In genomic region chr9:69084720-69085661, GRCm38 (mm10) we compare ENCODE assay signal across 8 mouse cellular contexts.
DNase-seq lines count a peak whose midpoint lies in the region; ATAC-seq and TF ChIP-seq lines count a peak whose summit lies in the region.

No protein-coding gene starts in this region.

- peak; percentile 30; the same call in 1 of the 2 replicates for ATAC-seq in hindbrain, embryonic 15.5 days (ENCODE audit: low FRiP score, low read depth)
- peak; percentile 83 for ATAC-seq in lung, postnatal 0 days
- no peak for ATAC-seq in erythroid progenitor cell, adult 5-6 weeks (replicated peaks; ENCODE audit: low FRiP score, poor library complexity, severe bottlenecking)

- peak overlapping the region; percentile 43 for H3K27ac ChIP-seq in hindbrain, embryonic 15.5 days (replicated peaks)
- H3K27ac ChIP-seq in lung, postnatal 0 days (ENCODE audit: low read length): no peak overlapping the region

- no peak overlapping the region for H3K4me2 ChIP-seq in hindbrain, embryonic 15.5 days
- H3K4me2 ChIP-seq in lung, postnatal 0 days (replicated peaks; ENCODE audit: low read depth, low read length): no peak overlapping the region

- TF ChIP-seq EP300 in lung, postnatal 0 days (IDR thresholded peaks at IDR 0.05): no peak

- 51% methylated on average over 14 of the region's 14 CpGs for WGBS in hindbrain, embryonic 15.5 days
- 36% methylated on average over 14 of the region's 14 CpGs for WGBS in lung, postnatal 0 days

- DNase-seq in cerebellum, adult 18-20 months: peak; percentile 51 to 61
- no peak for DNase-seq in cerebellum, adult 8-10 months
- peak; percentile 82 for DNase-seq in Muller cell, postnatal 12 days (ENCODE audit: inconsistent ontology term)
- peak; percentile 38 for DNase-seq in lung, postnatal 0 days (ENCODE audit: low spot score)
- DNase-seq in thymus, postnatal 0 days (ENCODE audit: low spot score): no peak
- DNase-seq in MN1 (ENCODE audit: low spot score): no peak

- peaks cover 18% of the 10 kb centered on the region for H3K4me1 ChIP-seq in hindbrain, embryonic 15.5 days (replicated peaks)
- peaks cover 4% of the 10 kb centered on the region; the same call in 1 of the 2 replicates for H3K4me1 ChIP-seq in lung, postnatal 0 days (ENCODE audit: insufficient read depth, low read depth, low read length)

- H3K36me3 ChIP-seq in hindbrain, embryonic 15.5 days: no peaks in the 10 kb centered on the region
- H3K36me3 ChIP-seq in lung, postnatal 0 days (ENCODE audit: insufficient read depth, low read length): no peaks in the 10 kb centered on the region

- TF ChIP-seq CTCF in lung, postnatal 0 days (IDR thresholded peaks at IDR 0.05): no peak

- no peaks in the 10 kb centered on the region for H3K27me3 ChIP-seq in hindbrain, embryonic 15.5 days
- no peaks in the 10 kb centered on the region for H3K27me3 ChIP-seq in lung, postnatal 0 days (replicated peaks; ENCODE audit: insufficient read depth, low read length)

- H3K9ac ChIP-seq in hindbrain, embryonic 15.5 days: no peak overlapping the region
- no peak overlapping the region for H3K9ac ChIP-seq in lung, postnatal 0 days (replicated peaks; ENCODE audit: low read depth)

- H3K4me3 ChIP-seq in hindbrain, embryonic 15.5 days: no peak overlapping the region
- H3K4me3 ChIP-seq in lung, postnatal 0 days (ENCODE audit: low read depth, low read length): no peak overlapping the region

- H3K9me3 ChIP-seq in hindbrain, embryonic 15.5 days: no peaks in the 10 kb centered on the region
- no peaks in the 10 kb centered on the region for H3K9me3 ChIP-seq in lung, postnatal 0 days (ENCODE audit: low read length)

Comparison
In these comparisons a context has a peak if more than half of its experiments do, and no peak if none do; other contexts are left out.
1. DNase-seq: peak in cerebellum, adult 18-20 months (2 of 2), Muller cell, postnatal 12 days (single experiment) and lung, postnatal 0 days (single experiment); none in cerebellum, adult 8-10 months (single experiment), thymus, postnatal 0 days (single experiment) and MN1 (single experiment).